Mouse (Mus musculus) heart, embryonic 12.5 days (tissue): ENCODE measurements at regions not wholly inside any gene's neighbourhood (a gene's known extent, or its start where the extent isn't known, plus 50 kb on each side); places are given as distances from the start of the nearest gene placed in this dataset.

Experiments used
- ATAC-seq: fragments of 200-750 bp; cut with Nextera tagmentation; 2 replicates; pipeline ENCODE4 v1.8.0; 2017; ENCODE audit warnings: moderate TSS enrichment, moderate library complexity; ENCODE audit not compliant: insufficient number of reproducible peaks, low FRiP score
- H3K27ac ChIP-seq: fragments of 300-500 bp; sonication (generic); 2 replicates; pipeline ENCODE4 v1.5.1; 2016; ENCODE audit warnings: mild to moderate bottlenecking, moderate library complexity; ENCODE audit not compliant: poor library complexity, severe bottlenecking
- H3K27me3 ChIP-seq: fragments of 300-500 bp; sonication (generic); replicated peaks from 2 replicates; pipeline ENCODE4 v1.6.1; 2016; ENCODE audit warnings: mild to moderate bottlenecking, moderate library complexity
- H3K36me3 ChIP-seq: fragments of 300-500 bp; sonication (generic); 2 replicates; pipeline ENCODE4 v1.6.1; 2016; ENCODE audit warnings: mild to moderate bottlenecking, moderate library complexity
- H3K4me1 ChIP-seq: fragments of 300-500 bp; sonication (generic); replicated peaks from 2 replicates; pipeline ENCODE4 v1.6.1; 2016; ENCODE audit warnings: mild to moderate bottlenecking
- H3K4me2 ChIP-seq: fragments of 300-500 bp; sonication (generic); 2 replicates; pipeline ENCODE4 v1.6.1; 2016; ENCODE audit warnings: mild to moderate bottlenecking, moderate library complexity
- H3K4me3 ChIP-seq: fragments of 300-500 bp; sonication (generic); 2 replicates; pipeline ENCODE4 v1.5.1; 2016; ENCODE audit warnings: mild to moderate bottlenecking
- H3K9ac ChIP-seq: fragments of 300-500 bp; sonication (generic); 2 replicates; pipeline ENCODE4 v1.6.1; 2016; ENCODE audit warnings: mild to moderate bottlenecking, moderate library complexity
- H3K9me3 ChIP-seq: fragments of 300-500 bp; sonication (generic); replicated peaks from 2 replicates; pipeline ENCODE4 v1.6.1; 2016; ENCODE audit warnings: mild to moderate bottlenecking, moderate library complexity
- WGBS: fragments of 180-500 bp; shearing (Covaris S2); methylation state at CpG from one replicate; pipeline ENCODE4 v1.1.7; 2016; 5-methylcytosine and 5-hydroxymethylcytosine counted together

GRCm38 (mm10) chr7:36548007-36548406 is 149.9 kb upstream of the Tshz3 start:
- no peak overlapping the region for H3K4me2 ChIP-seq
- 76% methylated on average over 14 of the region's 14 CpGs for WGBS
- no peak for ATAC-seq

GRCm38 (mm10) chr7:36548440-36548839 is 149.5 kb upstream of the Tshz3 start:
- Histone ChIP-seq H3K27ac (no peak overlapping the region), H3K4me1 (no peaks in the 10 kb centered on the region), H3K27me3 (no peaks in the 10 kb centered on the region), H3K36me3 (no peaks in the 10 kb centered on the region), H3K4me3 (no peak overlapping the region), H3K9ac (no peak overlapping the region), H3K4me2 (no peak overlapping the region), H3K9me3 (no peaks in the 10 kb centered on the region)
- ATAC-seq, result no peak
- 74% methylated on average over 5 of the region's 5 CpGs for WGBS

More at GRCm38 (mm10) chr7:36548007-36548406, 149.9 kb upstream of the Tshz3 start:
- Histone ChIP-seq H3K9me3 (no peaks in the 10 kb centered on the region), H3K4me1 (no peaks in the 10 kb centered on the region), H3K27me3 (no peaks in the 10 kb centered on the region), H3K4me3 (no peak overlapping the region), H3K27ac (no peak overlapping the region), H3K9ac (no peak overlapping the region), H3K36me3 (no peaks in the 10 kb centered on the region)

GRCm38 (mm10) chr7:36571061-36571460 is 126.9 kb upstream of the Tshz3 start:
- no peaks in the 10 kb centered on the region for H3K4me1 ChIP-seq
- no peak overlapping the region for H3K9ac ChIP-seq
- no peak overlapping the region for H3K4me3 ChIP-seq
- no peak for ATAC-seq
- H3K4me2 ChIP-seq, result no peak overlapping the region
- H3K27me3 ChIP-seq, result no peaks in the 10 kb centered on the region
- H3K9me3 ChIP-seq, result peaks cover 3% of the 10 kb centered on the region; the same call in 1 of the 2 replicates
- 77% methylated on average over 2 of the region's 2 CpGs for WGBS
- H3K27ac ChIP-seq, result no peak overlapping the region
- H3K36me3 ChIP-seq, result no peaks in the 10 kb centered on the region

GRCm38 (mm10) chr7:36582074-36582473 is 115.8 kb upstream of the Tshz3 start:
- ATAC-seq, result no peak
- Histone ChIP-seq H3K27me3 (no peaks in the 10 kb centered on the region), H3K36me3 (no peaks in the 10 kb centered on the region), H3K27ac (no peak overlapping the region), H3K4me3 (no peak overlapping the region), H3K4me2 (no peak overlapping the region), H3K9me3 (0 out of 2 replicates have a peak, but pooled peaks cover 3% of the 10 kb centered on the region), H3K4me1 (no peaks in the 10 kb centered on the region), H3K9ac (no peak overlapping the region)
- WGBS, result 90% methylated on average over 6 of the region's 6 CpGs

GRCm38 (mm10) chr7:36585014-36585413 is 112.9 kb upstream of the Tshz3 start:
- no peak overlapping the region for H3K9ac ChIP-seq
- H3K9me3 ChIP-seq, result 0 out of 2 replicates have a peak, but pooled peaks cover 3% of the 10 kb centered on the region
- H3K4me2 ChIP-seq, result no peak overlapping the region
- no peak overlapping the region for H3K4me3 ChIP-seq
- H3K27me3 ChIP-seq, result no peaks in the 10 kb centered on the region
- H3K36me3 ChIP-seq, result no peaks in the 10 kb centered on the region
- no peak overlapping the region for H3K27ac ChIP-seq
- ATAC-seq, result no peak
- no peaks in the 10 kb centered on the region for H3K4me1 ChIP-seq
- 66% methylated on average over 1 of the region's 1 CpGs for WGBS

GRCm38 (mm10) chr7:36591496-36591895 is 106.4 kb upstream of the Tshz3 start:
- whole genome bisulfite sequencing, result 93% methylated on average over 1 of the region's 1 CpGs
- Histone ChIP-seq H3K4me3 (no peak overlapping the region), H3K36me3 (no peaks in the 10 kb centered on the region), H3K4me2 (no peak overlapping the region), H3K9ac (no peak overlapping the region), H3K9me3 (0 out of 2 replicates have a peak, but pooled peaks cover 1% of the 10 kb centered on the region), H3K27me3 (no peaks in the 10 kb centered on the region), H3K27ac (no peak overlapping the region), H3K4me1 (no peaks in the 10 kb centered on the region)
- no peak for ATAC-seq

- H3K36me3 ChIP-seq, result no peaks in the 10 kb centered on the region
- H3K27me3 ChIP-seq, result no peaks in the 10 kb centered on the region
- 78% methylated on average over 3 of the region's 3 CpGs for WGBS
- no peaks in the 10 kb centered on the region for H3K4me1 ChIP-seq
- H3K9ac ChIP-seq, result no peak overlapping the region
- no peak for ATAC-seq
- H3K4me3 ChIP-seq, result no peak overlapping the region
- H3K27ac ChIP-seq, result no peak overlapping the region
- H3K9me3 ChIP-seq, result peaks cover 15% of the 10 kb centered on the region
- H3K4me2 ChIP-seq, result no peak overlapping the region
Observed at GRCm38 (mm10) chr7:36596630-36597301, 101.2 kb upstream of the Tshz3 start.

GRCm38 (mm10) chr7:36605026-36605698 is 92.8 kb upstream of the Tshz3 start:
- H3K9me3 ChIP-seq, result no peaks in the 10 kb centered on the region
- no peak overlapping the region for H3K9ac ChIP-seq
- no peaks in the 10 kb centered on the region for H3K36me3 ChIP-seq
- H3K4me2 ChIP-seq, result no peak overlapping the region
- no peaks in the 10 kb centered on the region for H3K27me3 ChIP-seq
- ATAC-seq, result no peak
- H3K4me3 ChIP-seq, result no peak overlapping the region
- H3K4me1 ChIP-seq, result 0 out of 2 replicates have a peak, but pooled peaks cover 7% of the 10 kb centered on the region
- no peak overlapping the region for H3K27ac ChIP-seq
- WGBS, result 80% methylated on average over 18 of the region's 18 CpGs

- Histone ChIP-seq H3K4me3 (no peak overlapping the region), H3K27ac (no peak overlapping the region), H3K36me3 (no peaks in the 10 kb centered on the region), H3K4me2 (no peak overlapping the region), H3K9ac (no peak overlapping the region), H3K9me3 (0 out of 2 replicates have a peak, but pooled peaks cover 3% of the 10 kb centered on the region), H3K4me1 (no peaks in the 10 kb centered on the region), H3K27me3 (no peaks in the 10 kb centered on the region)
- 67% methylated on average over 6 of the region's 6 CpGs for WGBS
- ATAC-seq, result no peak
Observed at GRCm38 (mm10) chr7:36620256-36620655, 77.7 kb upstream of the Tshz3 start.

- ATAC-seq, result no peak
- no peaks in the 10 kb centered on the region for H3K27me3 ChIP-seq
- no peaks in the 10 kb centered on the region for H3K4me1 ChIP-seq
- no peaks in the 10 kb centered on the region for H3K36me3 ChIP-seq
- no peaks in the 10 kb centered on the region; the same call in 1 of the 2 replicates for H3K9me3 ChIP-seq
- H3K4me2 ChIP-seq, result no peak overlapping the region
- H3K9ac ChIP-seq, result no peak overlapping the region
- no peak overlapping the region for H3K4me3 ChIP-seq
- WGBS, result 68% methylated on average over 3 of the region's 3 CpGs
- no peak overlapping the region for H3K27ac ChIP-seq
Observed at GRCm38 (mm10) chr7:36644252-36644651, 53.7 kb upstream of the Tshz3 start.
